Mouse (Mus musculus) stomach, postnatal 0 days (tissue): Measurements from ENCODE around the gene Cypt4.
"Not testable (repeated sequence)": the region's sequence is repeated elsewhere in the genome, so short reads cannot be mapped to it uniquely, and the experiment has no call there.

Experiments
- CTCF ChIP-seq: IDR thresholded peaks from 2 replicates; pipeline ENCODE4 v1.5.1; 2016; ENCODE audit warnings: antibody characterized with exemption, low read depth, mild to moderate bottlenecking, moderate library complexity
- EP300 ChIP-seq: optimal IDR thresholded peaks from 2 replicates; pipeline ENCODE3; 2016; ENCODE audit warnings: antibody characterized with exemption

DNA sequence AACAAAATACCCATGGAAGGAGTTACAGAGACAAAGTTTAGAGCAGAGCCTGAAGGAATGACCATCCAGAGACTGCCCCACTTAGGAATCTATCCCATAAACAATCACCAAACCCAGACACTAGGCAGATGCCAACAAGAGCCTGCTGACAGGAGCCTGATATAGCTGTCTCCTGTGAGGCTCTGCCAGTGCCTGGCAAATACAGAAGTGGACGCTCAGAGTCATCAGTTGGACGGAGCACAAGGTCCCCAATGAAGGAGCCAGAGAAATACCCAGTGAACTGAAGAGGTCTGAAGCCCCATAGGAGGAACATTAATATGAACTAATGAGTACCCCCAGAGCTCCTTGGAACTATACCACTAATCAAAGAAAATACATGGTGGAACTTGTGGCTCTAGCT is 12.3 kb downstream of the Cypt4 start:
- TF ChIP-seq EP300, CTCF: not testable (repeated sequence)
